Mouse (Mus musculus): Measurements from ENCODE around the gene Ubn1. TPM values are rescaled to one million over a fixed set of nuclear protein-coding genes. Genes with fewer than 3 reads are reported as not detected.
A peak's percentile ranks its signal among the peaks of the same experiment; 100 is the strongest.

Ubn1 gene
- polyA plus RNA-seq, 1 experiment from 2014 or later = 15.0 TPM

DNA sequence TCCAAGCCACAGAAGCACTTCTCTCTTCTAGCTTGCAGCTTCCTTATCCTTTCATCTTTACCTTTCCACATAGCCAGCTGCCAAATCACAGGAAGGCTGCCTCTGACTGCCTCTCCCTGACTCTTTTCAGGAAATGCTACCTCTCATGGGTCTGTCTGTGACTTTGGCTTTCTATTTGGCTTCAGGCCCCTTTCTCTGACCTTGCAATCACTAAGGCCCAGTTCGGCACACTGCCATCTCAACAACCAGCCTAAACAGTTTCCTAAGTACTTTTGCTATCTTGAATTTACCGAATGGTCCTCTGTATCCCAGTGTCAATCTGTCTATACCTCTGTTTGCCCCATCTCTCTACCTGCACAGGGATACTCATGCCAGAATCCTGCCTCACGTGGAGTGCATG lies 14.3 kb upstream of the Ubn1 start:
- no peak for ATAC-seq
- no peak for TF ChIP-seq CTCF (IDR thresholded peaks at IDR 0.05)
- Histone ChIP-seq H3K4me1 (ENCODE audit: insufficient read depth, low read depth, low read length) (no peaks in the 10 kb centered on the region), H3K9ac (replicated peaks; ENCODE audit: low read depth) (no peak overlapping the region), H3K4me3 (ENCODE audit: low read depth, low read length) (no peak overlapping the region), H3K4me2 (replicated peaks; ENCODE audit: low read depth, low read length) (no peak overlapping the region), H3K27me3 (replicated peaks; ENCODE audit: insufficient read depth, low read length) (no peaks in the 10 kb centered on the region), H3K27ac (ENCODE audit: low read length) (no peak overlapping the region), H3K36me3 (ENCODE audit: insufficient read depth, low read length) (peaks cover 63% of the 10 kb centered on the region; the same call in 1 of the 2 replicates), H3K9me3 (ENCODE audit: low read length) (no peaks in the 10 kb centered on the region)
- WGBS = 92% methylated on average over 3 of the region's 3 CpGs
- no peak for DNase-seq (ENCODE audit: low spot score)

- H3K9me3 ChIP-seq (ENCODE audit: low read length) = no peaks in the 10 kb centered on the region
- no peak overlapping the region for H3K9ac ChIP-seq (replicated peaks; ENCODE audit: low read depth)
- H3K4me1 ChIP-seq (ENCODE audit: insufficient read depth, low read depth, low read length) = no peaks in the 10 kb centered on the region
- ATAC-seq (no peak; the same call in 1 of the 2 replicates), DNase-seq (ENCODE audit: low spot score) (peak; percentile 25)
- WGBS = 74% methylated on average over 5 of the region's 5 CpGs
- H3K27me3 ChIP-seq (replicated peaks; ENCODE audit: insufficient read depth, low read length) = no peaks in the 10 kb centered on the region
- no peak overlapping the region for H3K4me2 ChIP-seq (replicated peaks; ENCODE audit: low read depth, low read length)
- TF ChIP-seq CTCF (IDR thresholded peaks at IDR 0.05) (no peak), EP300 (IDR thresholded peaks at IDR 0.05) (no peak)
- H3K4me3 ChIP-seq (ENCODE audit: low read depth, low read length) = no peak overlapping the region
- peaks cover 59% of the 10 kb centered on the region for H3K36me3 ChIP-seq (ENCODE audit: insufficient read depth, low read length)
- no peak overlapping the region for H3K27ac ChIP-seq (ENCODE audit: low read length)
Observed at GRCm38 (mm10) chr16:5036649-5037234, 13.1 kb upstream of the Ubn1 start.

DNA sequence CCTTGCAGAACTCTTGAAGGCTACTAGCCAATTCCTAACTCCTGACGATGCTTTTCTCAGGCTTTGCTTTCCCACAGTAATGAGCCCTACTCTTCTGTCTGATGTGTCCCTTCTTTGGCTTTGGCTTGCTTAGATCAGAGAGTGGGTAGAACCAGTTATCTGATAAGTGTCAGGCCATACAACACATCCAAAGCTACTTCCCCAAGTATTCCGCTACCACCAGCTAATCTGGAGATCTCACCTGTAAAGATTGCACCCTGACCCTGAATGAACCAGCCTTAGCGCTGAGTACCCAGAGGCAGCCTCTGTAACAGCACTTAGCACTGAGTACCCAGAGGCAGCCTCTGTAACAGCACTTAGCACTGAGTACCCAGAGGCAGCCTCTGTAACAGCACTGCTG lies 4.5 kb upstream of the Ubn1 start:
- Histone ChIP-seq H3K9ac (replicated peaks; ENCODE audit: low read depth) (no peak overlapping the region), H3K9me3 (ENCODE audit: low read length) (no peaks in the 10 kb centered on the region), H3K4me2 (replicated peaks; ENCODE audit: low read depth, low read length) (no peak overlapping the region), H3K27ac (ENCODE audit: low read length) (no peak overlapping the region), H3K36me3 (ENCODE audit: insufficient read depth, low read length) (peaks cover 26% of the 10 kb centered on the region), H3K4me1 (ENCODE audit: insufficient read depth, low read depth, low read length) (peaks cover 4% of the 10 kb centered on the region; the same call in 1 of the 2 replicates), H3K4me3 (ENCODE audit: low read depth, low read length) (no peak overlapping the region), H3K27me3 (replicated peaks; ENCODE audit: insufficient read depth, low read length) (no peaks in the 10 kb centered on the region)
- no peak for TF ChIP-seq EP300 (IDR thresholded peaks at IDR 0.05)
- TF ChIP-seq CTCF (IDR thresholded peaks at IDR 0.05) = no peak
- DNase-seq (ENCODE audit: low spot score) (no peak), ATAC-seq (no peak)
- WGBS = 86% methylated on average over 3 of the region's 3 CpGs

GRCm38 (mm10) chr16:5049182-5049773 lies 579 bp upstream of the Ubn1 start:
- Histone ChIP-seq H3K4me1 (ENCODE audit: insufficient read depth, low read depth, low read length) (peaks cover 4% of the 10 kb centered on the region; the same call in 1 of the 2 replicates), H3K4me2 (replicated peaks; ENCODE audit: low read depth, low read length) (peak overlapping the region; percentile 85), H3K27me3 (replicated peaks; ENCODE audit: insufficient read depth, low read length) (no peaks in the 10 kb centered on the region), H3K4me3 (ENCODE audit: low read depth, low read length) (peak overlapping the region; percentile 96), H3K27ac (ENCODE audit: low read length) (peak overlapping the region; percentile 100), H3K9ac (replicated peaks; ENCODE audit: low read depth) (peak overlapping the region; percentile 93), H3K36me3 (ENCODE audit: insufficient read depth, low read length) (peaks cover 7% of the 10 kb centered on the region; the same call in 1 of the 2 replicates), H3K9me3 (ENCODE audit: low read length) (no peaks in the 10 kb centered on the region)
- no peak for TF ChIP-seq CTCF (IDR thresholded peaks at IDR 0.05)
- under 1% methylated on average over 37 of the region's 38 CpGs for WGBS
- DNase-seq (ENCODE audit: low spot score) (peak; percentile 59), ATAC-seq (peak; percentile 49)

GRCm38 (mm10) chr16:5050251-5051110 lies 624 bp downstream of the Ubn1 start:
- peak overlapping the region; percentile 96 for H3K4me3 ChIP-seq (ENCODE audit: low read depth, low read length)
- H3K4me1 ChIP-seq (ENCODE audit: insufficient read depth, low read depth, low read length) = peaks cover 4% of the 10 kb centered on the region; the same call in 1 of the 2 replicates
- ATAC-seq (peak; percentile 59), DNase-seq (ENCODE audit: low spot score) (peak; percentile 86)
- H3K27ac ChIP-seq (ENCODE audit: low read length) = peak overlapping the region; percentile 100
- peak overlapping the region; percentile 92 for H3K9ac ChIP-seq (replicated peaks; ENCODE audit: low read depth)
- H3K36me3 ChIP-seq (ENCODE audit: insufficient read depth, low read length) = peaks cover 6% of the 10 kb centered on the region; the same call in 1 of the 2 replicates
- H3K9me3 ChIP-seq (ENCODE audit: low read length) = no peaks in the 10 kb centered on the region
- H3K4me2 ChIP-seq (replicated peaks; ENCODE audit: low read depth, low read length) = peak overlapping the region; percentile 90
- no peak for TF ChIP-seq EP300 (IDR thresholded peaks at IDR 0.05)
- TF ChIP-seq CTCF (IDR thresholded peaks at IDR 0.05) = peak; percentile 45; the same call in 1 of the 2 replicates
- no peaks in the 10 kb centered on the region for H3K27me3 ChIP-seq (replicated peaks; ENCODE audit: insufficient read depth, low read length)
- WGBS = 2% methylated on average over 70 of the region's 78 CpGs

- peaks cover 20% of the 10 kb centered on the region; the same call in 1 of the 2 replicates for H3K36me3 ChIP-seq (ENCODE audit: insufficient read depth, low read length)
- no peaks in the 10 kb centered on the region for H3K4me1 ChIP-seq (ENCODE audit: insufficient read depth, low read depth, low read length)
- ATAC-seq (0 out of 2 replicates have a peak, but pooled peaks have one; percentile 41), DNase-seq (ENCODE audit: low spot score) (peak; percentile 32)
- no peaks in the 10 kb centered on the region for H3K9me3 ChIP-seq (ENCODE audit: low read length)
- no peak for TF ChIP-seq EP300 (IDR thresholded peaks at IDR 0.05)
- peak; percentile 65 for TF ChIP-seq CTCF (IDR thresholded peaks at IDR 0.05)
- 74% methylated on average over 1 of the region's 1 CpGs for WGBS
- H3K4me2 ChIP-seq (replicated peaks; ENCODE audit: low read depth, low read length) = no peak overlapping the region
- no peak overlapping the region for H3K9ac ChIP-seq (replicated peaks; ENCODE audit: low read depth)
- no peak overlapping the region for H3K4me3 ChIP-seq (ENCODE audit: low read depth, low read length)
- H3K27ac ChIP-seq (ENCODE audit: low read length) = no peak overlapping the region
- no peaks in the 10 kb centered on the region for H3K27me3 ChIP-seq (replicated peaks; ENCODE audit: insufficient read depth, low read length)
Observed at GRCm38 (mm10) chr16:5058114-5058513, 8.3 kb downstream of the Ubn1 start.

All from lung, postnatal 0 days (tissue).